Mouse (Mus musculus): ENCODE measurements around the gene Ina. TPM values are rescaled to one million over a fixed set of nuclear protein-coding genes. Genes with fewer than 3 reads are reported as not detected.

Ina gene
- polyA plus RNA-seq, 1 experiment from 2014 or later = 424 TPM

GRCm38 (mm10) chr19:47050271-47051032 is 36.0 kb downstream of the Ina start, which contains the start of gene Pcgf6:
TSS of gene Pcgf6 (minus strand) at chr19:47050906.
- peaks cover 3% of the 10 kb centered on the region for H3K36me3 ChIP-seq (ENCODE audit: control insufficient read depth, insufficient read depth, low read length)
- H3K4me1 ChIP-seq (ENCODE audit: control insufficient read depth, insufficient read depth, low read length) = peaks cover 12% of the 10 kb centered on the region
- peak within 1 kb of the TSS; percentile 87 for H3K4me2 ChIP-seq (ENCODE audit: low read length)
- H3K9me3 ChIP-seq (replicated peaks; ENCODE audit: control insufficient read depth, low read length, poor library complexity, severe bottlenecking) = no peaks in the 10 kb centered on the region
- H3K27ac ChIP-seq (ENCODE audit: low read length) = peak within 1 kb of the TSS; percentile 95
- 1% methylated on average over 72 of the region's 75 CpGs for WGBS
- peak within 1 kb of the TSS; percentile 95 for H3K4me3 ChIP-seq (ENCODE audit: low read depth, low read length)
- H3K9ac ChIP-seq (ENCODE audit: low read depth, low read length) = peak within 1 kb of the TSS; percentile 93
- peak; percentile 95 for ATAC-seq
- no peaks in the 10 kb centered on the region for H3K27me3 ChIP-seq (ENCODE audit: control insufficient read depth, insufficient read depth, low read depth, low read length)

DNA sequence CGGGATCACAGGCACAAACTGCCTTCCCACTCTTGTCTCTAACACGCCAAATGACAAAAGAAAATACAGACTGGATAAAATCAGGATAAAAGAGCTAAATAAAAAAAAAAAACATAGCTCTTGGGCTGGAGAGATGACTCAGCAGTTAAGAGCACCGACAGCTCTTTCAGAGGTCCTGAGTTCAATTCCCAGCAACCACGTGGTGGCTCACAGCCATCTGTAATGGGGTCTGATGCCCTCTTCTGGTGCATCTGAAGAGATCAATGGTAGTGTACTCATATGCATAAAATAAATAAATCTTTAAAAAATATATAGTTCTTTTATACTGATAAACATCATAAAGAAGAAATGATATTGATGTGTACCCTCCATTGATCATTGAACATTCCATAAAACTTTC is 38.4 kb downstream of the Ina start:
- Histone ChIP-seq H3K4me2 (ENCODE audit: low read length) (no peak overlapping the region), H3K27ac (ENCODE audit: low read length) (no peak overlapping the region), H3K27me3 (ENCODE audit: control insufficient read depth, insufficient read depth, low read depth, low read length) (no peaks in the 10 kb centered on the region), H3K9me3 (replicated peaks; ENCODE audit: control insufficient read depth, low read length, poor library complexity, severe bottlenecking) (no peaks in the 10 kb centered on the region), H3K9ac (ENCODE audit: low read depth, low read length) (no peak overlapping the region), H3K36me3 (ENCODE audit: control insufficient read depth, insufficient read depth, low read length) (no peaks in the 10 kb centered on the region), H3K4me3 (ENCODE audit: low read depth, low read length) (no peak overlapping the region), H3K4me1 (ENCODE audit: control insufficient read depth, insufficient read depth, low read length) (peaks cover 12% of the 10 kb centered on the region)
- 84% methylated on average over 4 of the region's 4 CpGs for WGBS
- ATAC-seq = no peak

DNA sequence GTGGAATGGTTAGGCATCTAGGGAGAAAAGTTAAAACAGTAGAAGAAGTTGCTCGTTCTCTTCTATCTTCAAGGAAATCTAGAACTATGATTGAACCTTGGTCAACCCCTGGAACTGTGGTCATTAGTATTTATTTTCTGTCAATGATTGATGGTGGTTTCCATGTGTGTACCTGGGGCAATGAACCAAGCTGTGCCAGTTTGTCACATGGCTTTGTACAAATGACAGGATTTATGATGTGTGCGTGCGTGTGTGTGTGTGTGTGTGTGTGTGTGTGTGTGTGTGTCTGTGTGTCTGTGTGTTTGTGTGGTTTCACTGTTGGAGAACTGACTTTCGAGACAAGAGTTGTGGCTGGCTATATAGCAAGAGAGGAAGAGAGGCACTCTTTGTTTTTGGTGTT is 39.0 kb downstream of the Ina start:
- peaks cover 12% of the 10 kb centered on the region for H3K4me1 ChIP-seq (ENCODE audit: control insufficient read depth, insufficient read depth, low read length)
- H3K27ac ChIP-seq (ENCODE audit: low read length) = no peak overlapping the region
- H3K9ac ChIP-seq (ENCODE audit: low read depth, low read length) = no peak overlapping the region
- no peak for ATAC-seq
- no peaks in the 10 kb centered on the region for H3K9me3 ChIP-seq (replicated peaks; ENCODE audit: control insufficient read depth, low read length, poor library complexity, severe bottlenecking)
- H3K4me3 ChIP-seq (ENCODE audit: low read depth, low read length) = no peak overlapping the region
- H3K4me2 ChIP-seq (ENCODE audit: low read length) = no peak overlapping the region
- H3K36me3 ChIP-seq (ENCODE audit: control insufficient read depth, insufficient read depth, low read length) = no peaks in the 10 kb centered on the region
- WGBS = 84% methylated on average over 4 of the region's 4 CpGs
- no peaks in the 10 kb centered on the region for H3K27me3 ChIP-seq (ENCODE audit: control insufficient read depth, insufficient read depth, low read depth, low read length)

GRCm38 (mm10) chr19:47057684-47058083 is 43.2 kb downstream of the Ina start:
- WGBS = 82% methylated on average over 1 of the region's 1 CpGs
- Histone ChIP-seq H3K36me3 (ENCODE audit: control insufficient read depth, insufficient read depth, low read length) (no peaks in the 10 kb centered on the region), H3K4me2 (ENCODE audit: low read length) (no peak overlapping the region), H3K4me3 (ENCODE audit: low read depth, low read length) (no peak overlapping the region), H3K27me3 (ENCODE audit: control insufficient read depth, insufficient read depth, low read depth, low read length) (no peaks in the 10 kb centered on the region), H3K4me1 (ENCODE audit: control insufficient read depth, insufficient read depth, low read length) (no peaks in the 10 kb centered on the region), H3K9ac (ENCODE audit: low read depth, low read length) (no peak overlapping the region), H3K27ac (ENCODE audit: low read length) (no peak overlapping the region), H3K9me3 (replicated peaks; ENCODE audit: control insufficient read depth, low read length, poor library complexity, severe bottlenecking) (no peaks in the 10 kb centered on the region; the same call in 1 of the 2 replicates)
- ATAC-seq = no peak

DNA sequence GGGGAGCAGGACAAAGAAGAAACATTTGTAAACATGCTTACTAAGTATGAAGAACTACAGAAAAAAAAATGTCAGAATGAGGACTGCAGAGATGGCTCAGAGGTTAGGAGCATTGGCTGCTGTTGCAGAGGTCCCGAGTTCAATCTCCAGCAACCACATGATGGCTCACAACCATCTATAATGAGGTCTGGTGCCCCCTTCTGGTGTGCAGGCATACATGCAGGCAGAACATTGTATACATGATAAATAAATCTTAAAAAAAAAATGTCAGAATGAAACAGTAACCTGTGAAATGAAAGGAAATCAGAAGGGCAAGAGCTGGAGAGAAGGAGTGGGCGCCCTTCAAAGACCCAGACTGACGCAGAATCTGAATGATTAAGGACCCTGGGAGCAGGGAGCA is 51.4 kb downstream of the Ina start:
- Histone ChIP-seq H3K4me1 (ENCODE audit: control insufficient read depth, insufficient read depth, low read length) (peaks cover 13% of the 10 kb centered on the region), H3K4me2 (ENCODE audit: low read length) (no peak overlapping the region), H3K9me3 (replicated peaks; ENCODE audit: control insufficient read depth, low read length, poor library complexity, severe bottlenecking) (no peaks in the 10 kb centered on the region), H3K27me3 (ENCODE audit: control insufficient read depth, insufficient read depth, low read depth, low read length) (no peaks in the 10 kb centered on the region), H3K9ac (ENCODE audit: low read depth, low read length) (no peak overlapping the region), H3K36me3 (ENCODE audit: control insufficient read depth, insufficient read depth, low read length) (0 out of 2 replicates have a peak, but pooled peaks cover 2% of the 10 kb centered on the region), H3K4me3 (ENCODE audit: low read depth, low read length) (no peak overlapping the region), H3K27ac (ENCODE audit: low read length) (no peak overlapping the region)
- WGBS = 95% methylated on average over 3 of the region's 3 CpGs
- no peak for ATAC-seq

DNA sequence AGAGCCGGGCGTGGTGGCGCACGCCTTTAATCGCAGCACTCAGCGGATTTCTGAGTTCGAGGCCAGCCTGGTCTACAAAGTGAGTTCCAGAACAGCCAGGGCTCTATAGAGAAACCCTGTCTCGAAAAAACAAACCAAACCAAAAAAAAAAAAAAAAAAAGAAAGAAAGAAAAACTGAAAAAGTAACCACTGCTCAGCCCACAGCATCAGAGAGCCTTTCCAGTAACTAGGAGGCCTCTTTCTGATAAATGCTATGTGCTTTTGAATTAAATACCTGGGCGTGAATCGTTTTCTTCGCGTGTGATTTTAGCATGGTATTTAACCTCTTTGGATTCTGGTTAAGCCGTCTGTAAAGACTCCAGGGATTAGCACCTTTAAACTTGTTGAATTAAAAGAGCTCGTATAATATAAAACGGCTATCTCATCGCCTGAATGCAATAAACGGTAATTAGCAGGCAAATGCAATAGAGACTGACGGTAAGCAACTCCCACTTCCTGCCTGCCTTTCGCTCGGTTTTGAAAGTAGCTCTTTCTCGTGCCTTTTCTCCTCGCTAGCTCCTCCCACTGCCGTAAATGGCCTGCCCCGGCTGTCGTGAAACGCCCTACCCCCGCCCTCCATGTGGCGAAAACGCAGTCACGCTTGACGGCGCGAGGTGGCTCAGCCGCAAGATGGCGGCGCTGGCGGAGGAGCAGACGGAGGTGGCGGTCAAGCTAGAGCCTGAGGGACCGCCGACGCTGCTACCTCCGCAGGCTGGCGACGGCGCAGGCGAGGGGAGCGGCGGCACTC is 52.8 kb downstream of the Ina start, which contains the start of gene Taf5:
TSS of gene Taf5 (plus strand) at position 651 of the 787 bp plus-strand sequence.
- H3K4me2 ChIP-seq (ENCODE audit: low read length) = peak within 1 kb of the TSS; percentile 85
- 10% methylated on average over 49 of the region's 49 CpGs for WGBS

DNA sequence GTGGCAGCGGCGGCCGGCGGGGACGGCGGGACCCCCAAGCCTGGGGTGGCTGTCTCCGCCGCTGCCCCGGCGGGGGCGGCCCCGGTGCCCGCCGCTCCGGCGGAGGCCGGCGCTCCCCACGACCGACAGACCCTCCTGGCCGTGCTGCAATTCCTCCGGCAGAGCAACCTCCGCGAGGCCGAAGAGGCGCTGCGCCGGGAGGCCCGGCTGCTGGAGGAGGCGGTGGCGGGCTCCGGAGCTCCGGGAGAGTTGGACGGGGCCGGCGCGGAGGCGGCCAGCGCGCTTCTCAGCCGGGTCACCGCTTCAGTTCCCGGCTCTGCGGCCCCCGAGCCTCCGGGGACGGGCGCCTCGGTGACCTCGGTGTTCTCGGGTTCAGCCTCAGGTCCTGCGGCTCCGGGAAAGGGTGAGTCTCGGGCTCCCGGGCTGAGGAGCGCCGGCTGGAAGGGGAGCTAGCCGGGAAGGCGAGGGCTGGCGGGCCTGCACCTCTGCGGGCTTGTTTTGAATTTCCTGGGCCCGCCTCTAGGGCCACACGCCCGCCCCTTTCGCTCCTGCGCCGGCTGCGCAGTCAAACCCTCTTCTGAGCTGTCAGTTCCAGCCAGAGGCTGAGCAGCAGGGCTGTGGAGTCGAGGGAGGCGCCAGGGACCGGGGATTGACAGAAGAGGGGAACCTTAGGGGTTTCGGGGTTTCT is 53.6 kb downstream of the Ina start:
- Histone ChIP-seq H3K4me3 (ENCODE audit: low read depth, low read length) (peak overlapping the region; percentile 62), H3K9me3 (replicated peaks; ENCODE audit: control insufficient read depth, low read length, poor library complexity, severe bottlenecking) (no peaks in the 10 kb centered on the region), H3K9ac (ENCODE audit: low read depth, low read length) (peak overlapping the region; percentile 92), H3K27me3 (ENCODE audit: control insufficient read depth, insufficient read depth, low read depth, low read length) (no peaks in the 10 kb centered on the region), H3K4me2 (ENCODE audit: low read length) (peak overlapping the region; percentile 85), H3K4me1 (ENCODE audit: control insufficient read depth, insufficient read depth, low read length) (peaks cover 13% of the 10 kb centered on the region), H3K36me3 (ENCODE audit: control insufficient read depth, insufficient read depth, low read length) (peaks cover 13% of the 10 kb centered on the region), H3K27ac (ENCODE audit: low read length) (peak overlapping the region; percentile 92)
- peak; percentile 94 for ATAC-seq
- WGBS = under 1% methylated on average over 57 of the region's 72 CpGs

More for the DNA sequence above, 52.8 kb downstream of the Ina start, which contains the start of gene Taf5:
- H3K27me3 ChIP-seq (ENCODE audit: control insufficient read depth, insufficient read depth, low read depth, low read length) = no peaks in the 10 kb centered on the region
- ATAC-seq = peak; percentile 88
- H3K27ac ChIP-seq (ENCODE audit: low read length) = peak within 1 kb of the TSS; percentile 92
- peak within 1 kb of the TSS; percentile 92 for H3K9ac ChIP-seq (ENCODE audit: low read depth, low read length)
- H3K4me1 ChIP-seq (ENCODE audit: control insufficient read depth, insufficient read depth, low read length) = peaks cover 13% of the 10 kb centered on the region
- no peaks in the 10 kb centered on the region for H3K9me3 ChIP-seq (replicated peaks; ENCODE audit: control insufficient read depth, low read length, poor library complexity, severe bottlenecking)
- peaks cover 10% of the 10 kb centered on the region for H3K36me3 ChIP-seq (ENCODE audit: control insufficient read depth, insufficient read depth, low read length)
- H3K4me3 ChIP-seq (ENCODE audit: low read depth, low read length) = peak within 1 kb of the TSS; percentile 62

Data from midbrain, embryonic 16.5 days (tissue).